Mouse (Mus musculus): ENCODE measurements around the gene Limch1.
A peak's percentile ranks its signal among the peaks of the same experiment; 100 is the strongest.

Limch1 gene

DNA sequence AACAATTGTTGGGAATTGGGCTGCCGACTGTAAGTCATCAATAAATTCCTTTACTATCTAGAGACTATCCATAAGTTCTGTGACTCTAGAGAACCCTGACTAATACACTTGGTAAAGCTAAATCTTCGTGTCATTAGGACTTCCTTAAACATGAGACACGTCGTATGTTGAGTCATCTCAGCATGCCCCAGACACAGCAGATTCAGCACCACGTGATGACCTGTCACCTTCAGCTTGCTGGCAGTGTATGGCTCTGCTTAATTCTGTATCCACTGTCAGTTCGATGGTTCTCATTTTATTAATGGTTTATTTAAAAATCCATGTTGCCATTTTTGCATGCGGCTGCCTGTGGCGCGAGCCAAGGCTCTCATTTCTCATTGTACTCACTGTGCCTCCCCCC, 298.3 kb downstream of the Limch1 start:
- DNase-seq (ENCODE audit: low spot score), result no peak

GRCm38 (mm10) chr5:67048003-67048402, 302.4 kb downstream of the Limch1 start:
- DNase-seq (ENCODE audit: low spot score), result peak; percentile 20

- no peak for DNase-seq (ENCODE audit: low spot score)
Observed at GRCm38 (mm10) chr5:67057803-67058202, 312.2 kb downstream of the Limch1 start.

- no peak for DNase-seq (ENCODE audit: low spot score)
Observed at GRCm38 (mm10) chr5:67060519-67060918, 314.9 kb downstream of the Limch1 start.

DNA sequence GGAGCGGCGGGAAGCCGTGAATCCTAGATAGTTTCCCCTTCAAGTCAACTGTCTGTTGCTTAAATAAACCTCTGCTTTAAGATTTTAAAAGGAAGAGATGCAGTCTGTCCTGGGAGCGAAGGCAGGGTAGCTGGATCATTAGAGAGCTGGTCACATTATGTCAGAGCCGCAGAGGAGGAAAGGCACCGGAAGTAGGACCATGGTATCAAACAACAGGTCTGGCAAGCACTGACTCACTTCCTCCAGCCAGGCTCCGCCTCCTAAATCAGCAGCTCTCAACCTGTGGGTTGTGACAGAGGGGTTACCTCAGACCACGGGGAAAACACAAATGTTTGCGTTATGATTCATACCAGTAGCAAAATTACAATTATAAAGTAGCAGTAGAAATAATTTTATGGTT, 318.0 kb downstream of the Limch1 start:
- no peak for DNase-seq (ENCODE audit: low spot score)

- no peak for DNase-seq (ENCODE audit: low spot score)
Observed at GRCm38 (mm10) chr5:67083117-67083516, 337.5 kb downstream of the Limch1 start.

DNA sequence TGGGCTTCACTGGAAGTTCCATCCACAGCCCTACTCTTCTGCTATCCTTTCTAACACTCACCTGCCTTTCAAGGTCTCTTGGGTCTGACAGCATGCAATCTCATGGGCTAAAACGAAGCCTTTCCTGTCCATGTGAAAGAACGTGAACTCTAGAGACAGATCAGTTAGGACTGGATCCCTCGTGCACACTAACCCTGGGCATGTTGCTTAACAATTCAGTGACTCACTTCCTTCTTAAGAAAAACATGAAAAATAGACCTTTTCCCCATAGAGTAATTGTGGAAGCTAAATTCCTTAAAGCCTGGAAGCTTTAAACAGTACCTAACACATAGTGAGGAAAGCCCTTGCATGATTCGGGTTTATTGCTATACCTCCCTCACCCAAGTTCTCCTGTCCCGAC, 345.2 kb downstream of the Limch1 start:
- no peak for DNase-seq (ENCODE audit: low spot score)

- DNase-seq (ENCODE audit: low spot score), result no peak
Observed at GRCm38 (mm10) chr5:67091766-67092165, 346.1 kb downstream of the Limch1 start.

- no peak for DNase-seq (ENCODE audit: low spot score)
Observed at GRCm38 (mm10) chr5:67093991-67094390, 348.4 kb downstream of the Limch1 start.

- DNase-seq (ENCODE audit: low spot score), result no peak
Observed at GRCm38 (mm10) chr5:67095153-67095552, 349.5 kb downstream of the Limch1 start.

GRCm38 (mm10) chr5:67095651-67096377, 350.2 kb downstream of the Limch1 start:
- no peak for DNase-seq (ENCODE audit: low spot score)

DNA sequence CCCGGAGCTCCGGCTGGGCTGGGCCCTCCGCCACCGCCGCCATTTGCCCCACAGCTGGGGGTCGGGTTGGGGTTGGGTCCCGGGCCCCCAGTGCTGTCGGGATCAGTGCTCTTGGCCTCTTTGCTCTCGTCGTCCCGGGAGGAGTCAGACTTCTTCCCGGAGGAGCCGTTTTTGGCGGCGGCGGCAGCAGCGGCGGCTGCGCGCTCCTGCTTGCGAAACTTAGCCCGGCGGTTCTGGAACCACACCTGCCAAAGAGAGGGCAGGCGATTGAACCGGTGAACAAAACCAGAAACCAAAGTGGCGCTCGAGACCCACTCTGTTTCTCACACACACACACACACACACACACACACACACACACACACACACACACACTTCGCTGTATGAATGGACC, 350.7 kb downstream of the Limch1 start:
- no peak for DNase-seq (ENCODE audit: low spot score)

DNA sequence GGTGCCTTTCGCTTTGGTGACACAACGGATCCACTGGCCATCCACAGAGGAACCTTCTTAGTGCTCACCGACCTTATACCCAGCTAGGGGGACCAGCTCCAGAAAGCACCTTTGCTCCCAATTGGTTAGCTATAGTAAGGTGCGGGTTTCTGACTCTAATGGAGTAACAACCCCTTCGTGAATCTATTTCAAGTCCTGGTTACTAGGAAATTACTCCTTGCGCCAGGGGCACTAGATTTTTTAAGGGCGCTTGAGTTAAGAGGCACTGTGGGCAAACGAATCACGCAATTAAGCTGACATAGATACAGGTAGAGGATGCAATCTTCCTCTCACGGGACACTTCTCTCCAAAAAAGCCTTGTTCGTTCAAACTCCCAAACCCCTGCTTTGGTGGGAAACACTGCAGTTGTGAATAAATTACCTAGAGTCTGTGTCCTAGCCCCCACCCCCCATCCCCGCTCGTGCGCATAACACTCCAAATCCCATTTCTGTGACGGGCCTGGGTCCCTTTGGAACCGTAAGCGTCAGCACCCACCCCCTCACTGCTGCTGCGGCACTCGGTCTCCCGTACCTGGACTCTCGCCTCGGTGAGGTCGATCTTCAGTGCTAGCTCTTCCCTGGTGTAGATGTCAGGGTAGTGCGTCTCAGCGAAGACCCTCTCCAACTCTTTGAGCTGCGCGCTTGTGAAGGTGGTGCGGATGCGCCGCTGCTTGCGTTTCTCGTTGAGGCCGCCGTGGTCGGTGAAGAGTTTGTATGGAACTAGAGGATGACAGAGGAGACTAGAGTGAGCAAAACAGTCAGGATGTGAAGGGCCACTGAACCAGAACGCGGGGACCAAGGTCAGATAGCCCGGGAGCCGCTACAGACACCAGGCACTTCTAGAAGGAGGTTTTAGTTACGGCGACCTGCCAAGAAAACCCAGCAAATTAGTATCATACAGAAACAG, 351.8 kb downstream of the Limch1 start:
- DNase-seq (ENCODE audit: low spot score), result no peak

DNA sequence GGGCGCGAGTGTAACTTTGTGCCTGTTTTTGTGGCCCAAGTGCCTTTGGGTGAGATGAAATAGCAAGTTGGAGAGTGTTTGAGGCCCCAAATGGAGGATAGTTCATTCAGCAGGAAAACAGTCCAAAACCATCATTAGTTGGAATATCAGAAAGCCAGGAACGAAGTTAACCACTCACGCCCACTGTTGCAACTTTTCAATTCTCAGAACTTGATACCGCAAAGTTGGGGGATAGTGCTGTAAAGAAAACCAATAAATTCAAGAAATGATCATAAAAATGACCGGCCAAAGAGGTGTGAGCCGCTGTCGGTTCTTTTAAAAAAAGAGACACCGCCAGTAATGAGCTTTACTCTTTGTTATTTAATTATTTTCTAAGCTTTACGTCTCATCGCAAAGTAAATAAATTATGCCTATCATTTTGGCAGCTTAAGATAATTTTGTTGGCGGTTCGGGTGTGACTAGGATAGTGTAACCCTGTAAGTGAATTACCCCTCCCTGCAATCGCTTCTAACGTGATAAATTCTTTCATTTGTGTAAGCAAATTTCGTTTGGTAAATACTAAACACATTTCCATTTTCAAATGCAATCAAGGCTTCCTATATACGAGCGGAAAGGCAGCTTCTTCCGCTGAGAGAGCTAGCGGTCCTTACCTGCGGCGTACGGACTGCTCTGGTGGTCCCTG, 352.6 kb downstream of the Limch1 start:
- DNase-seq (ENCODE audit: low spot score), result no peak

DNA sequence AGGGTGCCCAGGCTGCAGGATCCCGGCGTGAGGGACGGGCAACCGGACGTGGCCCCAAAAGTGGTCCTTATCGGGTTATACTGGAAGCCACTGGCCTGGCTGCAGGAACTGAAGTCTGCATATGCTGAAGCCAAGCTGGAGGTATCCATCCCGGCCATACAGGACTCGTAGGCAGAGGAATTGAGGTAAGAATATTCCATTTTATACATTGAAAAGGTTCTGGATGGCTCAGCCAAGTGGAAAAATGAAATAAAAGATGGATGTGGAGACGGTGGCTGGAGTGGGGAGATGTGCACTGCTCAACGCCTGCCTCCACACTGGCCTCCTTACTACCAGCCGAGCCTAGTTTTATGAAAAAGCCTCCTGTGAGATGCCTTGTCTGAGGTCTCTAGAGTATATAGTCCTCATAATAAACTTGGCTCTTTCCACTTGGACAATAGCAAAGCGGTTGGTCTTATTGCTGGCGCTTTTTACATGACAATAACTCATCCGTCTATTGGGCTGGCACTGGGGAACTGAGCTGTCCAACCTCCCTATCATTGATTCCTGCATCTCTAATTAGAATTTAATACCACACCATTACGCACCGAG, 353.2 kb downstream of the Limch1 start, which contains the start of gene Phox2b:
Gene Phox2b (minus strand): TSS at position 569 of the 591 bp plus-strand sequence.
- no peak for DNase-seq (ENCODE audit: low spot score)

DNA sequence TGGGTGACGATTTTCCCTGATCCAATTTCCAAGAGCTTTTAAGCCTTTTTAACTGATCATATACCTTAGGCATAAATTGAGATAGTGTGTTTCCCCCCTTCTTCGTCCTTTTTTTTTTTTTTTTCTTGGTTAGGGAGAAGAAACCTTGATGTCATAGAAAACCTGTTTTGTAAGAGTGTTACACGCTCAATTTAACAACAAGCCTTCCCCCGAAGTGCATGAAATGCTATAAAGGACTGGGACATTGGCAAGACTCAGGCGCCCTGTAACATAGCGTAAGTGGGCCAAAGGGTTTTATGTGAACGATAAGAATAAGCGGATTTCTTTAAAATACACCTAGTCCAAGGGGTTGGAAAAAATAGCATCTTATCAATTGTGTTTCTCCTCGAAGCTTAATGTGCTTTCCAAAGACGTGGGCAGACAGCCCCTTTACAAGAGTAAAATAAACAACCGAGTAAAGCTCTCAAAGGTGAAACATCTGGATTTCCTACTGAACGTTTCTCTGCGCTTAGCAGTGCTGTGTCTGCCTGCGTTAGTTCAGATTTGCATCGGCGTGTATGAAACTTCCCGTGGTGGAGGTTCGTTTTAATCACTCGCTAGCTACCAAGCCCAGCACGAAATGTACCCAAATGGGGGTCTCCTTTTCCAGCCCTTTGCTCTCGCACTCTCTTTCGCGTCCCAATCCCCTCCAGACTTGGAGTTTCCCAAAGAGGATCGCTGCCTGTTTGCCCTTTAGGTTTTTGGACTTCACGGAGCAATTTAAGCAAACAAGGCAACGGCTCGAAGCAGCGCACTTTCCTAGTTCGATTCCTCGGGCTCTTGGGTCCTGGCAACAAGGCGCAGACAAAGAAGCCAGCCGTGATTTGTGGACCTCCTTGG, 354.0 kb downstream of the Limch1 start:
- DNase-seq (ENCODE audit: low spot score), result no peak

GRCm38 (mm10) chr5:67100564-67101394, 355.2 kb downstream of the Limch1 start:
- DNase-seq (ENCODE audit: low spot score), result no peak

- no peak for DNase-seq (ENCODE audit: low spot score)
Observed at GRCm38 (mm10) chr5:67101395-67101760, 355.8 kb downstream of the Limch1 start.

DNA sequence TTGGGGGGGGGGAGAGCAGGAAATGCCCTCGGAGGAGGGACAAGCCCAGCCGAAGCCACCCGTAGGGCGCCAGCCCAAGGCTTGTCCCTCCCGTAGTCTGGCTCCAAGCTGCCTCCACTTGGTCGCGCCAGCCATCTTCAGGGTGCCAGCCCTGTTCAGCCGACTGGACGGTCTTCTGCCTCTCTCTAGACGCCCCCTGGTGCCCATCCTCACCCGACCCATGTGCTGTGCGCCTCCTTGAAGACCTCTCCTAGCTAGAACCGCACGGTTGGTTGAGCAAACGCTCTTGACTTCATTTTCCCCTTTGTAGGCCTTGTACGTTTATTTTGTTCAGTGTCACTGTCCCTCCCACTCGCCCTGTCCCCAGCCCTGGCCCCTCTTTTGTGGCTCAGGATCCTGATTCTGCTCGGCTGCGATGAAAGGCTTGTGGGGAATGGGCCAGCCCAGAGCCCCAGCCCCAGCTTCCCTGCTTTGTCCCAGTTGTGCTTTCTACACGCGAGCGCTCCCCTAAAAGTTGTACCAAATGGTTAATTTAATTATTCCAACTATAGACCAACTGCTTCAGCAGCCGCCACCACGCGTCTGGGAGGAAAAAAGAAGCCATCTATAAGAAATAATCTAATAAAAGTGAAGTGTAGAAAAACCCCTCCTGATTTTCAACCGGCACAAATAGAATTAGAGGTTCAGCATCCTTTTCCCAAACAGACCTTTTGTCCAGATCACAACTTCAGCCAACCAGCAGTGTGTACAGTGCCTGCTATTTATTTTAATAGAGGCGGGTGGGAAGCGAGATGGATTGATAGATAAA, 356.4 kb downstream of the Limch1 start:
- DNase-seq (ENCODE audit: low spot score), result no peak
